In genomic region chr4:108344631-108345083, GRCm38 (mm10) we compare ENCODE assay signal across 11 mouse cellular contexts. TPM values are rescaled to one million over a fixed set of nuclear protein-coding genes. Genes with fewer than 3 reads are reported as not detected.
DNase-seq lines count a peak whose midpoint lies in the region; ATAC-seq and TF ChIP-seq lines count a peak whose summit lies in the region.
"Had no signal": no experiment of that assay in that cellular context is flagged by ENCODE, and none has a peak within 500 bp of the region (broad histone marks: within the 10 kb centered on the region; RNA-seq: fewer than 3 reads in every experiment).

No protein-coding gene starts in this region.

- H3K36me3 ChIP-seq in lung, embryonic 14.5 days (ENCODE audit: insufficient read depth): peaks cover 6% of the 10 kb centered on the region; the same call in 1 of the 2 replicates
- H3K36me3 ChIP-seq in intestine, embryonic 16.5 days (ENCODE audit: control insufficient read depth, insufficient read depth, low read length): no peaks in the 10 kb centered on the region

- H3K27me3 ChIP-seq in lung, embryonic 14.5 days (ENCODE audit: insufficient read depth, low read length): no peaks in the 10 kb centered on the region
- H3K27me3 ChIP-seq in intestine, embryonic 16.5 days (replicated peaks; ENCODE audit: control insufficient read depth, insufficient read depth, low read length): no peaks in the 10 kb centered on the region

- intact Hi-C loops in gastrocnemius, adult 2 months (cut with DNase I): loop anchor here (5.0 kb wide), 2 partner anchors 63 to 118 kb away; partner anchors contain the start of gene Gpx7
- intact Hi-C loops in gastrocnemius, postnatal 36 days (cut with DNase I): loop anchor here (5.0 kb wide), 2 partner anchors 63 to 113 kb away; partner anchors contain the start of genes Gpx7 and Tut4

- no peak for TF ChIP-seq CTCF in gastrocnemius, adult 2 months (IDR thresholded peaks at IDR 0.05)
- TF ChIP-seq CTCF in lung, embryonic 14.5 days (IDR thresholded peaks at IDR 0.05; ENCODE audit: low read depth): no peak

- H3K9me3 ChIP-seq in lung, embryonic 14.5 days (ENCODE audit: low read depth, low read length): no peaks in the 10 kb centered on the region
- H3K9me3 ChIP-seq in intestine, embryonic 16.5 days (ENCODE audit: control insufficient read depth, low read length): no peaks in the 10 kb centered on the region

- WGBS in lung, embryonic 14.5 days: 16% methylated on average over 7 of the region's 7 CpGs
- WGBS in intestine, embryonic 16.5 days: 26% methylated on average over 7 of the region's 7 CpGs

- peak overlapping the region; percentile 56 for H3K27ac ChIP-seq in gastrocnemius, adult 2 months
- peak overlapping the region; percentile 79 for H3K27ac ChIP-seq in lung, embryonic 14.5 days (ENCODE audit: low read depth)
- 0 out of 2 replicates have a peak overlapping the region, but pooled peaks have one; percentile 32 for H3K27ac ChIP-seq in intestine, embryonic 16.5 days (ENCODE audit: low read length)

- 0 out of 2 replicates have a peak overlapping the region, but pooled peaks have one; percentile 27 for H3K4me2 ChIP-seq in lung, embryonic 14.5 days
- no peak overlapping the region for H3K4me2 ChIP-seq in intestine, embryonic 16.5 days (ENCODE audit: low read depth, low read length)

- DNase-seq in gastrocnemius, adult 2 months: no peak
- DNase-seq in gastrocnemius, postnatal 36 days: no peak
- DNase-seq in lung, embryonic 14.5 days: peak; percentile 56
- no peak for DNase-seq in lung, postnatal 10 days
- DNase-seq in retina, embryonic 14.5 days (ENCODE audit: low spot score): peak; percentile 35
- no peak for DNase-seq in MN1 (ENCODE audit: low spot score)
- DNase-seq: B cell, adult 2 months; lung, postnatal 36 days had no signal

- no peak overlapping the region for H3K9ac ChIP-seq in lung, embryonic 14.5 days
- H3K9ac ChIP-seq in intestine, embryonic 16.5 days (ENCODE audit: low read depth, low read length): no peak overlapping the region

- ATAC-seq in lung, embryonic 14.5 days (ENCODE audit: insufficient read depth): 0 out of 2 replicates have a peak, but pooled peaks have one; percentile 30
- no peak for ATAC-seq in intestine, embryonic 16.5 days
- ATAC-seq in megakaryocyte progenitor cell, adult 5-6 weeks (replicated peaks; ENCODE audit: poor library complexity): no peak

- H3K4me1 ChIP-seq in lung, embryonic 14.5 days (ENCODE audit: insufficient read depth): peaks cover 20% of the 10 kb centered on the region
- peaks cover 24% of the 10 kb centered on the region for H3K4me1 ChIP-seq in intestine, embryonic 16.5 days (ENCODE audit: control insufficient read depth, insufficient read depth, low read length)

- H3K4me3 ChIP-seq in gastrocnemius, adult 2 months: no peak overlapping the region
- no peak overlapping the region for H3K4me3 ChIP-seq in lung, embryonic 14.5 days (ENCODE audit: low read depth, low read length)
- no peak overlapping the region for H3K4me3 ChIP-seq in intestine, embryonic 16.5 days (ENCODE audit: low read length)

RNA-seq across cellular contexts. Expression of gene Coa7, which starts 16.7 kb away (rescaled TPM):
- total RNA-seq in gastrocnemius, adult 2 months (2021): 10 to 100 TPM; 33.6 to 35.8 TPM
- total RNA-seq in gastrocnemius, postnatal 36 days (2021): 10 to 100 TPM; 35.5 to 39.9 TPM
- polyA plus RNA-seq in lung, embryonic 14.5 days (2014; fragmentation: Nextera tagmentation; extraction: Ambion mirVana): 50.1 and 52.9 TPM in 2 replicates
- polyA plus RNA-seq in intestine, embryonic 16.5 days (2015; fragmentation: Nextera tagmentation; extraction: Ambion mirVana): 67.0 and 68.5 TPM in 2 replicates
- total RNA-seq in megakaryocyte progenitor cell, adult 5-6 weeks (2015): 14.5 and 19.2 TPM in 2 replicates
- total RNA-seq in megakaryocyte progenitor cell, adult 5-6 weeks (2017): 6.4 and 11.8 TPM in 2 replicates

RNA-seq across cellular contexts. Expression of gene Shisal2a, which starts 38.5 kb away (rescaled TPM):
- not detected for total RNA-seq in gastrocnemius, adult 2 months (2021)
- not detected for total RNA-seq in gastrocnemius, postnatal 36 days (2021)
- 0.34 TPM in 1 of 2 replicates, not detected in the other for polyA plus RNA-seq in lung, embryonic 14.5 days (2014; fragmentation: Nextera tagmentation; extraction: Ambion mirVana)
- polyA plus RNA-seq in intestine, embryonic 16.5 days (2015; fragmentation: Nextera tagmentation; extraction: Ambion mirVana): 0.72 and 0.99 TPM in 2 replicates
- not detected in 2 replicates for total RNA-seq in megakaryocyte progenitor cell, adult 5-6 weeks (2015)
- not detected in 2 replicates for total RNA-seq in megakaryocyte progenitor cell, adult 5-6 weeks (2017)
- polyA plus RNA-seq: testis, adult 2 months had no signal

RNA-seq across cellular contexts. Expression of gene Zyg11b, which starts 43.8 kb away (rescaled TPM):
- 10 to 100 TPM; 50.8 to 56.0 TPM for total RNA-seq in gastrocnemius, adult 2 months (2021)
- 10 to 100 TPM; 52.7 to 60.2 TPM for total RNA-seq in gastrocnemius, postnatal 36 days (2021)
- 16.5 and 16.6 TPM in 2 replicates for polyA plus RNA-seq in lung, embryonic 14.5 days (2014; fragmentation: Nextera tagmentation; extraction: Ambion mirVana)
- 5.7 and 5.9 TPM in 2 replicates for polyA plus RNA-seq in intestine, embryonic 16.5 days (2015; fragmentation: Nextera tagmentation; extraction: Ambion mirVana)
- 14.7 and 18.4 TPM in 2 replicates for total RNA-seq in megakaryocyte progenitor cell, adult 5-6 weeks (2015)
- total RNA-seq in megakaryocyte progenitor cell, adult 5-6 weeks (2017): 19.2 and 21.5 TPM in 2 replicates

Comparison
In these comparisons a context has a peak if more than half of its experiments do, and no peak if none do; other contexts are left out.
1. DNase-seq: peak in lung, embryonic 14.5 days (single experiment) and retina, embryonic 14.5 days (single experiment); none in gastrocnemius, adult 2 months (single experiment), gastrocnemius, postnatal 36 days (0 of 2), lung, postnatal 10 days (single experiment) and MN1 (single experiment).
2. Peak in every context shown above with its lines, with median percentiles within 50 percentile points of each other: H3K27ac ChIP-seq.